Mouse (Mus musculus): ENCODE measurements at regions not wholly inside any gene's neighbourhood (a gene's known extent, or its start where the extent isn't known, plus 50 kb on each side); places are given as distances from the start of the nearest gene placed in this dataset.

GRCm38 (mm10) chr15:93766981-93767380, 171.3 kb upstream of the Prickle1 start:
- no peak for TF ChIP-seq POLR2A (IDR thresholded peaks at IDR 0.05; ENCODE audit: borderline replicate concordance, extremely low read depth, insufficient read depth, insufficient read length, poor library complexity, severe bottlenecking)
- TF ChIP-seq CTCF (IDR thresholded peaks at IDR 0.05; ENCODE audit: borderline replicate concordance, extremely low read depth, insufficient read depth, insufficient read length): no peak
